Mouse (Mus musculus) heart, embryonic 14.5 days (tissue): ENCODE results near the gene Pithd1. TPM values are rescaled to one million over a fixed set of nuclear protein-coding genes. Genes with fewer than 3 reads are reported as not detected.
A peak's percentile ranks its signal among the peaks of the same experiment; 100 is the strongest.

ENCODE experiments used
- ATAC-seq: fragments of 200-750 bp; cut with Nextera tagmentation; 2 replicates; pipeline ENCODE4 v1.8.0; 2017; ENCODE audit warnings: low read depth, moderate TSS enrichment; ENCODE audit not compliant: insufficient number of reproducible peaks, insufficient read depth, low FRiP score
- H3K27ac ChIP-seq, 2 experiments: fragments of 200-500 bp in 1 of 2; fragments of 300-500 bp in 1 of 2; sonication (generic) in 1 of 2; replicated peaks in 1 of 2; 2 replicates each; pipeline ENCODE4 v1.5.1; 2012 to 2014; ENCODE audit warnings: low read depth in 2 of 2, low read length in 2 of 2, control low read depth in 1 of 2, mild to moderate bottlenecking in 1 of 2, mixed read lengths in 1 of 2; ENCODE audit not compliant: control insufficient read depth in 1 of 2, insufficient read depth in 1 of 2
- H3K27me3 ChIP-seq: fragments of 300-500 bp; sonication (generic); 2 replicates; pipeline ENCODE4 v1.6.1; 2014; ENCODE audit warnings: mild to moderate bottlenecking, low read length, control low read depth; ENCODE audit not compliant: control insufficient read depth, insufficient read depth
- H3K36me3 ChIP-seq: fragments of 300-500 bp; sonication (generic); 2 replicates; pipeline ENCODE4 v1.6.1; 2014; ENCODE audit warnings: mild to moderate bottlenecking, control low read depth, low read length, mixed read lengths; ENCODE audit not compliant: control insufficient read depth, insufficient read depth
- H3K4me1 ChIP-seq, 2 experiments: fragments of 200-500 bp in 1 of 2; fragments of 300-500 bp in 1 of 2; sonication (generic) in 1 of 2; 2 replicates each; pipeline ENCODE4 v1.6.1; 2012 to 2014; ENCODE audit warnings: low read length in 2 of 2, control low read depth in 1 of 2, mixed read lengths in 1 of 2; ENCODE audit not compliant: control insufficient read depth in 2 of 2, insufficient read depth in 2 of 2
- H3K4me2 ChIP-seq: fragments of 300-500 bp; sonication (generic); 2 replicates; pipeline ENCODE4 v1.6.1; 2014; ENCODE audit warnings: mild to moderate bottlenecking, low read length
- H3K4me3 ChIP-seq, 2 experiments: fragments of 200-500 bp in 1 of 2; fragments of 300-500 bp in 1 of 2; sonication (generic) in 1 of 2; 2 replicates each; pipeline ENCODE4 v1.5.1; 2012 to 2014; ENCODE audit warnings: low read length in 2 of 2, mild to moderate bottlenecking in 2 of 2, control low read depth in 1 of 2, low read depth in 1 of 2, moderate library complexity in 1 of 2; ENCODE audit not compliant: control insufficient read depth in 1 of 2, insufficient read depth in 1 of 2
- H3K9ac ChIP-seq: fragments of 300-500 bp; sonication (generic); 2 replicates; pipeline ENCODE4 v1.6.1; 2014; ENCODE audit warnings: mild to moderate bottlenecking, low read length
- H3K9me3 ChIP-seq: fragments of 300-500 bp; sonication (generic); 2 replicates; pipeline ENCODE4 v1.6.1; 2016; ENCODE audit warnings: low read length, control low read depth; ENCODE audit not compliant: control insufficient read depth
- WGBS: fragments of 180-500 bp; shearing (Covaris S2); extraction: QIAGEN DNeasy Blood & Tissue Kit; methylation state at CpG from one replicate; pipeline ENCODE4 v1.1.7; 2014; 5-methylcytosine and 5-hydroxymethylcytosine counted together
- polyA plus RNA-seq: library from polyadenylated mRNA; unstranded; fragments of >200 nt; fragmentation: Nextera tagmentation; extraction: Ambion mirVana; gene quantifications from 2 replicates; pipeline ENCODE4 v1.2.1, GENCODE M21; 2014

Pithd1 gene
- polyA plus RNA-seq, 1 experiment from 2014 or later = 40.2 TPM

- no peaks in the 10 kb centered on the region for H3K27me3 ChIP-seq
- peak overlapping the region; percentile 15 to 23; a peak in 2 of 4 replicates for H3K27ac ChIP-seq
- peaks cover 11 to 12% of the 10 kb centered on the region in 2 experiments for H3K4me1 ChIP-seq
- 49% methylated on average over 13 of the region's 13 CpGs for WGBS
- peak overlapping the region; percentile 75 to 97 for H3K4me3 ChIP-seq
- no peaks in the 10 kb centered on the region for H3K9me3 ChIP-seq
- H3K36me3 ChIP-seq = peaks cover 57% of the 10 kb centered on the region
- peak overlapping the region; percentile 96; the same call in 1 of the 2 replicates for H3K9ac ChIP-seq
- H3K4me2 ChIP-seq = peak overlapping the region; percentile 93
- ATAC-seq = no peak
These were observed 13.9 kb downstream of the Pithd1 start for GRCm38 (mm10) chr4:135972911-135973811.

- peak within 1 kb of the TSS; percentile 75 to 97 for H3K4me3 ChIP-seq
- 1% methylated on average over 19 of the region's 19 CpGs for WGBS
- peak within 1 kb of the TSS; percentile 23 to 45; a peak in 3 of 4 replicates for H3K27ac ChIP-seq
- peak; percentile 60; the same call in 1 of the 2 replicates for ATAC-seq
- no peaks in the 10 kb centered on the region for H3K27me3 ChIP-seq
- H3K9ac ChIP-seq = peak within 1 kb of the TSS; percentile 96
- peak within 1 kb of the TSS; percentile 93 for H3K4me2 ChIP-seq
- H3K36me3 ChIP-seq = peaks cover 63% of the 10 kb centered on the region
- H3K9me3 ChIP-seq = no peaks in the 10 kb centered on the region
- H3K4me1 ChIP-seq = peaks cover 11 to 12% of the 10 kb centered on the region in 2 experiments
These were observed 14.5 kb downstream of the Pithd1 start, which contains the start of gene Lypla2 for GRCm38 (mm10) chr4:135972556-135972906. Gene Lypla2, minus strand, starts transcription at chr4:135972626.

GRCm38 (mm10) chr4:135971805-135972555 lies 15.1 kb downstream of the Pithd1 start:
- peaks cover 65% of the 10 kb centered on the region for H3K36me3 ChIP-seq
- no peaks in the 10 kb centered on the region for H3K27me3 ChIP-seq
- peak overlapping the region in 1 of 2 experiments; percentile 45; a peak in 1 of 4 replicates for H3K27ac ChIP-seq
- peak; percentile 11; the same call in 1 of the 2 replicates for ATAC-seq
- peak overlapping the region; percentile 75 to 97 for H3K4me3 ChIP-seq
- under 1% methylated on average over 35 of the region's 35 CpGs for WGBS
- peaks cover 11 to 12% of the 10 kb centered on the region in 2 experiments for H3K4me1 ChIP-seq
- H3K9ac ChIP-seq = peak overlapping the region; percentile 96
- no peaks in the 10 kb centered on the region for H3K9me3 ChIP-seq
- peak overlapping the region; percentile 93 for H3K4me2 ChIP-seq

- Histone ChIP-seq H3K27me3 (no peaks in the 10 kb centered on the region), H3K4me1 (peaks cover 11 to 12% of the 10 kb centered on the region in 2 experiments), H3K36me3 (peaks cover 64% of the 10 kb centered on the region), H3K4me3 (no peak overlapping the region), H3K9me3 (no peaks in the 10 kb centered on the region), H3K9ac (no peak overlapping the region), H3K27ac (no peak overlapping the region), H3K4me2 (no peak overlapping the region)
- 90% methylated on average over 11 of the region's 11 CpGs for WGBS
- ATAC-seq = no peak
These were observed 16.5 kb downstream of the Pithd1 start for GRCm38 (mm10) chr4:135970585-135970984.

- Histone ChIP-seq H3K4me2 (no peak overlapping the region), H3K9ac (no peak overlapping the region), H3K36me3 (peaks cover 52% of the 10 kb centered on the region), H3K27ac (no peak overlapping the region), H3K4me1 (peaks cover 18 to 19% of the 10 kb centered on the region in 2 experiments), H3K4me3 (no peak overlapping the region), H3K9me3 (no peaks in the 10 kb centered on the region), H3K27me3 (no peaks in the 10 kb centered on the region)
- no peak for ATAC-seq
- WGBS = 91% methylated on average over 13 of the region's 13 CpGs
These were observed 17.9 kb downstream of the Pithd1 start for GRCm38 (mm10) chr4:135969070-135969750.

GRCm38 (mm10) chr4:135968271-135968869 lies 18.7 kb downstream of the Pithd1 start:
- Histone ChIP-seq H3K4me1 (peaks cover 17 to 22% of the 10 kb centered on the region in 2 experiments), H3K4me2 (no peak overlapping the region), H3K9ac (no peak overlapping the region), H3K9me3 (no peaks in the 10 kb centered on the region), H3K36me3 (peaks cover 52% of the 10 kb centered on the region), H3K27me3 (no peaks in the 10 kb centered on the region), H3K27ac (no peak overlapping the region), H3K4me3 (no peak overlapping the region)
- 74% methylated on average over 19 of the region's 19 CpGs for WGBS
- no peak for ATAC-seq
